Mouse (Mus musculus) CD4-positive naive resting alpha-beta T cell, adult 76 days (primary cell): ENCODE results near the gene Dhx29. TPM values are rescaled to one million over a fixed set of nuclear protein-coding genes. Genes with fewer than 3 reads are reported as not detected.

ENCODE experiments used
- total RNA-seq: library from RNA; stranded (reverse); gene quantifications from one replicate; pipeline ENCODE4 v1.2.4, GENCODE M21; 2023

The Dhx29 gene
- total RNA-seq, result 13.9 TPM

GRCm38 (mm10) chr13:112927287-112928001, at the start of gene Dhx29, which contains the start of gene Mtrex:
Dhx29 (plus strand) TSS chr13:112927454.
Mtrex (minus strand) TSS chr13:112927398.

GRCm38 (mm10) chr13:112987532-112987943, 60.3 kb downstream of the Dhx29 start, which contains the start of gene Ccno:
Ccno (plus strand) TSS chr13:112987802.

GRCm38 (mm10) chr13:112993531-112994152, 66.4 kb downstream of the Dhx29 start, which contains the start of gene Mcidas:
Mcidas (plus strand) TSS chr13:112993845.

Other genes with a start within 250 kb of the Dhx29 start
- gene Plpp1, start 126.7 kb upstream of the Dhx29 start, total RNA-seq, result 1.1 TPM
- gene Mtrex, start 56 bp upstream of the Dhx29 start, total RNA-seq, result 69.9 TPM
- gene Ccno, start 60.3 kb downstream of the Dhx29 start, total RNA-seq, result 0.88 TPM
- gene Mcidas, start 66.4 kb downstream of the Dhx29 start, total RNA-seq, result not detected
- not detected for gene Cdc20b, start 107.7 kb downstream of the Dhx29 start, total RNA-seq
- gene Gpx8, start 119.0 kb downstream of the Dhx29 start, total RNA-seq, result not detected
- 28.6 TPM for gene Gzma, start 173.5 kb downstream of the Dhx29 start, total RNA-seq